8 mouse cellular contexts compared by ENCODE assay signal in genomic region chr11:69415327-69415667, GRCm38 (mm10). TPM values are rescaled to one million over a fixed set of nuclear protein-coding genes. Genes with fewer than 3 reads are reported as not detected.
DNase-seq lines count a peak whose midpoint lies in the region; ATAC-seq and TF ChIP-seq lines count a peak whose summit lies in the region.

No protein-coding gene starts in this region.

- H3K9me3 ChIP-seq in intestine, embryonic 14.5 days (ENCODE audit: control insufficient read depth, low read length): no peaks in the 10 kb centered on the region
- H3K9me3 ChIP-seq in liver, embryonic 14.5 days (ENCODE audit: control insufficient read depth, low read length): no peaks in the 10 kb centered on the region

- WGBS in spleen, adult 2 months: 19% methylated on average over 3 of the region's 3 CpGs
- 1% methylated on average over 3 of the region's 3 CpGs for WGBS in intestine, embryonic 14.5 days
- WGBS in liver, embryonic 14.5 days (ENCODE audit: insufficient replicate concordance): 5% methylated on average over 3 of the region's 3 CpGs

- no peak for DNase-seq in spleen, adult 2 months (ENCODE audit: low read depth in 1 of 2, low spot score in 2 of 2)
- no peak for DNase-seq in spleen, adult 12 weeks (ENCODE audit: low spot score)
- peak; percentile 90 for DNase-seq in cerebellum, adult 9-11 months
- DNase-seq in gastrocnemius, postnatal 10 days: peak; percentile 77
- DNase-seq in intestine, embryonic 14.5 days (ENCODE audit: low spot score): peak; percentile 72
- DNase-seq in liver, embryonic 14.5 days (ENCODE audit: low read depth in 3 of 3, low spot score in 3 of 3): no peak
- DNase-seq in retina, embryonic 14.5 days (ENCODE audit: low spot score): peak; percentile 68
- DNase-seq in spleen, postnatal 36 days (ENCODE audit: low spot score in 2 of 2): no peak

- peak overlapping the region; percentile 43; the same call in 1 of the 2 replicates for H3K4me3 ChIP-seq in spleen, adult 2 months (ENCODE audit: extremely low read depth, insufficient read depth, insufficient read length)
- H3K4me3 ChIP-seq in intestine, embryonic 14.5 days (ENCODE audit: low read depth, low read length): peak overlapping the region; percentile 90
- H3K4me3 ChIP-seq in liver, embryonic 14.5 days (ENCODE audit: insufficient read depth in 1 of 2, low read depth in 2 of 2, low read length in 2 of 2): peak overlapping the region; percentile 47 to 63

- peak overlapping the region; percentile 90 for H3K9ac ChIP-seq in intestine, embryonic 14.5 days (ENCODE audit: low read length)
- H3K9ac ChIP-seq in liver, embryonic 14.5 days (replicated peaks): peak overlapping the region; percentile 53; the same call in 1 of the 2 replicates

- no peak for TF ChIP-seq CTCF in spleen, adult 2 months (IDR thresholded peaks at IDR 0.05; ENCODE audit: extremely low read depth, insufficient read depth, insufficient read length, insufficient replicate concordance)
- TF ChIP-seq CTCF in liver, embryonic 14.5 days (IDR thresholded peaks at IDR 0.05; ENCODE audit: low read depth): no peak

- H3K36me3 ChIP-seq in spleen, adult 2 months (ENCODE audit: control insufficient read depth, insufficient read depth, low read length): no peaks in the 10 kb centered on the region
- H3K36me3 ChIP-seq in intestine, embryonic 14.5 days (ENCODE audit: control insufficient read depth, insufficient read depth, low read length): peaks cover 15% of the 10 kb centered on the region; the same call in 1 of the 2 replicates
- no peaks in the 10 kb centered on the region for H3K36me3 ChIP-seq in liver, embryonic 14.5 days (replicated peaks; ENCODE audit: control insufficient read depth, insufficient read depth, low read depth)

- peak overlapping the region; percentile 85 for H3K4me2 ChIP-seq in intestine, embryonic 14.5 days (ENCODE audit: low read length)
- peak overlapping the region; percentile 60 for H3K4me2 ChIP-seq in liver, embryonic 14.5 days (ENCODE audit: low read depth)

- peaks cover 14% of the 10 kb centered on the region; the same call in 1 of the 2 replicates for H3K4me1 ChIP-seq in spleen, adult 2 months (ENCODE audit: control insufficient read depth, insufficient read depth, insufficient read length)
- peaks cover 52% of the 10 kb centered on the region for H3K4me1 ChIP-seq in intestine, embryonic 14.5 days (replicated peaks; ENCODE audit: control insufficient read depth, insufficient read depth, low read length)
- peaks cover 18 to 54% of the 10 kb centered on the region in 2 experiments for H3K4me1 ChIP-seq in liver, embryonic 14.5 days (replicated peaks; ENCODE audit: control insufficient read depth in 2 of 2, insufficient read depth in 2 of 2, low read length in 1 of 2)

- peak overlapping the region; percentile 61 for H3K27ac ChIP-seq in spleen, adult 2 months (ENCODE audit: insufficient read depth, low read length)
- peak overlapping the region; percentile 86 for H3K27ac ChIP-seq in intestine, embryonic 14.5 days (ENCODE audit: low read depth)
- peak overlapping the region; percentile 24 for H3K27ac ChIP-seq in liver, embryonic 14.5 days

- no peak for TF ChIP-seq EP300 in liver, embryonic 14.5 days (IDR thresholded peaks at IDR 0.05; ENCODE audit: low read depth)

- no peak for ATAC-seq in intestine, embryonic 14.5 days (replicated peaks; ENCODE audit: low FRiP score, low TSS enrichment, low read depth)
- ATAC-seq in liver, embryonic 14.5 days (ENCODE audit: insufficient read depth): no peak

- no peak for TF ChIP-seq POLR2A in spleen, adult 2 months (IDR thresholded peaks at IDR 0.05; ENCODE audit: low read depth, low read length)

- H3K27me3 ChIP-seq in spleen, adult 2 months (ENCODE audit: control insufficient read depth, insufficient read depth, low read length): no peaks in the 10 kb centered on the region
- no peaks in the 10 kb centered on the region for H3K27me3 ChIP-seq in intestine, embryonic 14.5 days (replicated peaks; ENCODE audit: control insufficient read depth, insufficient read depth, low read length)
- peaks cover 17% of the 10 kb centered on the region for H3K27me3 ChIP-seq in liver, embryonic 14.5 days (ENCODE audit: control insufficient read depth, insufficient read depth, low read length)

RNA-seq across cellular contexts. Expression of gene Kdm6b, which starts 1.8 kb away (rescaled TPM):
- 15.8 and 17.0 TPM in 2 replicates for polyA plus RNA-seq in spleen, adult 2 months (2012; rRNA removed)
- total RNA-seq in gastrocnemius, postnatal 10 days (2021): 10 to 100 TPM; 35.9 to 47.5 TPM
- 29.1 and 29.6 TPM in 2 replicates for polyA plus RNA-seq in intestine, embryonic 14.5 days (2014; fragmentation: Nextera tagmentation; extraction: Ambion mirVana)
- 1.1 and 1.4 TPM in 2 replicates for polyA plus RNA-seq in liver, embryonic 14.5 days (2012; rRNA removed)
- polyA plus RNA-seq in liver, embryonic 14.5 days (2014; fragmentation: Nextera tagmentation; extraction: Ambion mirVana): 2.9 TPM in 2 replicates

RNA-seq across cellular contexts. Expression of gene Tmem88, which starts 17.3 kb away (rescaled TPM):
- 14.3 and 20.5 TPM in 2 replicates for polyA plus RNA-seq in spleen, adult 2 months (2012; rRNA removed)
- 10 to 100 TPM; 14.0 to 15.7 TPM for total RNA-seq in gastrocnemius, postnatal 10 days (2021)
- polyA plus RNA-seq in intestine, embryonic 14.5 days (2014; fragmentation: Nextera tagmentation; extraction: Ambion mirVana): 34.8 and 38.4 TPM in 2 replicates
- polyA plus RNA-seq in liver, embryonic 14.5 days (2012; rRNA removed): 3.7 and 5.3 TPM in 2 replicates
- 4.6 TPM in 2 replicates for polyA plus RNA-seq in liver, embryonic 14.5 days (2014; fragmentation: Nextera tagmentation; extraction: Ambion mirVana)

RNA-seq across cellular contexts. Expression of gene Cyb5d1, which starts 19.9 kb away (rescaled TPM):
- polyA plus RNA-seq in spleen, adult 2 months (2012; rRNA removed): 9.5 and 11.1 TPM in 2 replicates
- total RNA-seq in gastrocnemius, postnatal 10 days (2021): 10 to 100 TPM; 18.8 to 22.3 TPM
- 23.3 and 23.8 TPM in 2 replicates for polyA plus RNA-seq in intestine, embryonic 14.5 days (2014; fragmentation: Nextera tagmentation; extraction: Ambion mirVana)
- 4.8 and 8.3 TPM in 2 replicates for polyA plus RNA-seq in liver, embryonic 14.5 days (2012; rRNA removed)
- 6.2 and 7.3 TPM in 2 replicates for polyA plus RNA-seq in liver, embryonic 14.5 days (2014; fragmentation: Nextera tagmentation; extraction: Ambion mirVana)

RNA-seq across cellular contexts. Expression of gene Naa38, which starts 20.0 kb away (rescaled TPM):
- 82.3 and 105 TPM in 2 replicates for polyA plus RNA-seq in spleen, adult 2 months (2012; rRNA removed)
- 10 to 100 TPM; 83.8 to 94.5 TPM for total RNA-seq in gastrocnemius, postnatal 10 days (2021)
- polyA plus RNA-seq in intestine, embryonic 14.5 days (2014; fragmentation: Nextera tagmentation; extraction: Ambion mirVana): 184 and 197 TPM in 2 replicates
- 70.9 and 76.9 TPM in 2 replicates for polyA plus RNA-seq in liver, embryonic 14.5 days (2012; rRNA removed)
- polyA plus RNA-seq in liver, embryonic 14.5 days (2014; fragmentation: Nextera tagmentation; extraction: Ambion mirVana): 120 and 127 TPM in 2 replicates

RNA-seq across cellular contexts. Expression of gene Chd3, which starts 46.1 kb away (rescaled TPM):
- polyA plus RNA-seq in spleen, adult 2 months (2012; rRNA removed): 146 and 160 TPM in 2 replicates
- 10 to 100 TPM; 39.0 to 59.5 TPM for total RNA-seq in gastrocnemius, postnatal 10 days (2021)
- 52.4 and 62.3 TPM in 2 replicates for polyA plus RNA-seq in intestine, embryonic 14.5 days (2014; fragmentation: Nextera tagmentation; extraction: Ambion mirVana)
- polyA plus RNA-seq in liver, embryonic 14.5 days (2012; rRNA removed): 13.7 and 14.3 TPM in 2 replicates
- polyA plus RNA-seq in liver, embryonic 14.5 days (2014; fragmentation: Nextera tagmentation; extraction: Ambion mirVana): 1.9 and 2.4 TPM in 2 replicates

Comparison
In these comparisons a context has a peak if more than half of its experiments do, and no peak if none do; other contexts are left out.
1. DNase-seq: peak in cerebellum, adult 9-11 months (single experiment), gastrocnemius, postnatal 10 days (single experiment), intestine, embryonic 14.5 days (single experiment) and retina, embryonic 14.5 days (single experiment); none in spleen, adult 2 months (0 of 2), spleen, adult 12 weeks (single experiment), liver, embryonic 14.5 days (0 of 3) and spleen, postnatal 36 days (0 of 2).
2. H3K27ac ChIP-seq: peak in every context shown above with its lines; median percentile 86 in intestine, embryonic 14.5 days; 61 in spleen, adult 2 months; 24 in liver, embryonic 14.5 days.
3. Peak in every context shown above with its lines, with median percentiles within 50 percentile points of each other: H3K4me3 ChIP-seq.